Mouse (Mus musculus) heart, adult 8-10 months (tissue): Measurements from ENCODE around the gene Znrf2. TPM values are rescaled to one million over a fixed set of nuclear protein-coding genes. Genes with fewer than 3 reads are reported as not detected.
A peak's percentile ranks its signal among the peaks of the same experiment; 100 is the strongest.
"Not testable (repeated sequence)": the region's sequence is repeated elsewhere in the genome, so short reads cannot be mapped to it uniquely, and the experiment has no call there.

ENCODE experiments used
- DNase-seq: peaks from one replicate; pipeline ENCODE4 v3.0.0; 2022; ENCODE audit warnings: low spot score
- total RNA-seq, 4 experiments: library from RNA; stranded (reverse); gene quantifications; 2 replicates each; pipeline ENCODE4 v1.2.4; 2022

The Znrf2 gene
- total RNA-seq, 4 experiments from 2014 or later, result 18.0 to 23.9 (median 19.8) TPM

DNA sequence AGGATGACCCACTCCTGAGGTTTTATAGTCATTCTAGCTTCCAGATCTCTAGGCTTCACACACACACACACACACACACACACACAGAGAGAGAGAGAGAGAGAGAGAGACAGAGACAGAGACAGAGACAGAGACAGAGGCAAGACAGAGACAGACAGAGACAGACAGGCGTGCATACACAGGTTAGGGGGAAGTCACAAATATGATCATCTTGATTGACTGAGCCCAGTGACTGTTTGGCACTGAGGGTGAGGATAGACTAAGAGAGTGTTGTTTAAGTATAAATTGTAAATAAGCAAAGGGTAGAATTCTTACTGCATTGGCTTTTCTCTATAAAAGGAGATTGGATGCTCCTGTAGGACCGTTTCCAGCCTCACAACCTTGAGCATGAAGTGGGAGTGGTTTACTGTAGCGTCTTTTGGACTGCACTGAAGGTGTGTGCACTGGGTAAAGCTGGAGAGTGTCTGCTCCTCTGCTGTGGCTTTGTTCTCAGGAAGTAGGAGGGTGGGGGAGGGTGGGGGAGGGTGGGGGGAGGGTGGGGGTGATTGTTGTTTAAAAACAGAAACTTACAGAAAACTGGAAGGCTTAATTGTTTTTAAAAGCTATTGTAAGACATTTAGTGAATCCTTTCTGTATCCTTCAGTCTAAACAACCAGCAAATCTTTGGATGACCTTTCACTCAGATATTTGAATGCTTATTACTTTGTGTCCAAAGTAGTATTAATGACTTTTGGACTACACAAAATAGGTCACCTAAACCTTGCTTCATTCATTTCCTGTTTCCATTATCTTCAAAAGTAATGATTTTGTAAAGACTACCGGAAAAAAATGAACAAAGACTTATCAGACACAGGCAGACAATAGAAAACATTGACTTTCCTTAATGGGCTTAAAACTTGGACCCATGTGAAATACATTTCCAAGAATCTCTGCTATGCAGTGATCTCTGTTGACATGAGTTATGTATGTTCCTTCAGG is 32.8 kb downstream of the Znrf2 start:
- no peak for DNase-seq

DNA sequence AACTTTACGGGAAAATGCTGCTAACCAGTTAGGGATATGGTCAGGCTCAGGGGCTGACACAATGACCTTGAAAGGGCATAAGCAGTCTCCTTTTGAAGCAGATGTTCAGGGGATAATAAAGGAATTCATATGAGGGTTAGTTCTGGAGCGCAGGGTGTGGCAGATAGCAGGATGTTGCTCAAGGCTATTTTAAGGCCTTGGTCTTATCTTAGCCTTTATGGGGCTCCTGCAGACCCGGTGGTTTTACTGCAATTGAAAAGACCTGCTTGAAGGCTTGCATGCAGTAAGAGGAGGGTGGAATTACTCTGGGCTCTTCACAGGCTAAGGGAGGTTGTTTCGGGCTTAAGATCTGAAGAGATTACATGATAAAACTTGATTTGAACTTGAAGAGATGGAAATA is 35.1 kb downstream of the Znrf2 start:
- DNase-seq, result no peak

DNA sequence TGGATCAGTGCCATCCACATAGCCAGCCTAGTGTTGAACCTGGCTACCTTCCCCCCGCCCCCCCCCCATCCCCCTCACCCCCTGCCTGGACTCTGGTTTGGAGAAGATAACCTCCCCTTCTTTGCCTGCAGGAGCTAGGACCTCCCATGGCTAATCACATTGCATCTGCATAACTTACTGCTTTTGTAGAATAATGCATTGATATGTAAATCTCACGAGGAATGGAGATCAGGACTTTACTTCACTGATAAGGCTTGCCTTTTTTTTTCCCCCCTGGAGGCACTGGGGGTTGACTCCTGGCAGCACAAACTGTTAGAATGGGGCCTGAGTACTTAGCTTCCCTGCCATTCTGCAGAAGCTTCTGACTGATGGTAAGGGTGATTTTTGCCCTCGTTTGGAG is 36.0 kb downstream of the Znrf2 start:
- no peak for DNase-seq

GRCm38 (mm10) chr6:54854859-54855258 is 38.1 kb downstream of the Znrf2 start:
- DNase-seq, result no peak

DNA sequence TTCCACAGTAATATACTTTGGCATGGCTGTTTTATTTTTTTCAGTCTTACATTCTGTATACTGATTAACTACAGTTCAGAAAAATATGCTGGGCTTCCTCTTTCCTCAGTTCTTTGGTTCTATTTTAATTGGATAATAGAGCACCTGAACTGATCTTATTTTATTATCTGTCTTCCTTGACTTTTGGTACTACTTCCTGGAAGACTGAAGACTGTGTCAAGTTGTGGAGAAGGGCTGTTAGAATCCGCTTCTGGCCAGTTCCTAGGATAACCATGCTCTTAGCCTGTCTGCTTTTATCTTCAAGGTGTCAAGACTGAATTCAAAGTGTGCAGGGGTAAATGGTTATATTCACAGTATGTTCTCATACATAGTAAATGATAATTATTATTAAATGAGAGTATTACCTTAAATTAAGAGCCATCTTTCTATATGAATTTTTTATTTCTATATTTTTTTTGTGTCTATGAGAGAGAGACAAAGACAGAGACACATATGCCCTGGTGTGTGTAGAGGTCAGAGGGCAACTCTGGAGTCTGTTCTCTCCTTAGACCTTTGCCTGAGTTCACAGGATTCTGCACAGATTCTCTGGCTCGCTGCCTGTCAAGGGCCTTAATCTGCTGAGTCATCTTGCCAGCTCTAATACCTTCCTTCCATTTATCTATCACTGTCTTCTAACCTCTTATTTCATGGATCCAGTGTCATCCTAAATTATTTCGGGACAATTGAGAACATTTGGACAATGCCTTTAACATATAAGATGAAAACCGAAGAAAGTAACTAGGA is 39.3 kb downstream of the Znrf2 start:
- DNase-seq, result no peak

GRCm38 (mm10) chr6:54859159-54859558 is 42.4 kb downstream of the Znrf2 start:
- DNase-seq, result not testable (repeated sequence)

- no peak for DNase-seq
These were observed 43.5 kb downstream of the Znrf2 start for GRCm38 (mm10) chr6:54860180-54860579.

DNA sequence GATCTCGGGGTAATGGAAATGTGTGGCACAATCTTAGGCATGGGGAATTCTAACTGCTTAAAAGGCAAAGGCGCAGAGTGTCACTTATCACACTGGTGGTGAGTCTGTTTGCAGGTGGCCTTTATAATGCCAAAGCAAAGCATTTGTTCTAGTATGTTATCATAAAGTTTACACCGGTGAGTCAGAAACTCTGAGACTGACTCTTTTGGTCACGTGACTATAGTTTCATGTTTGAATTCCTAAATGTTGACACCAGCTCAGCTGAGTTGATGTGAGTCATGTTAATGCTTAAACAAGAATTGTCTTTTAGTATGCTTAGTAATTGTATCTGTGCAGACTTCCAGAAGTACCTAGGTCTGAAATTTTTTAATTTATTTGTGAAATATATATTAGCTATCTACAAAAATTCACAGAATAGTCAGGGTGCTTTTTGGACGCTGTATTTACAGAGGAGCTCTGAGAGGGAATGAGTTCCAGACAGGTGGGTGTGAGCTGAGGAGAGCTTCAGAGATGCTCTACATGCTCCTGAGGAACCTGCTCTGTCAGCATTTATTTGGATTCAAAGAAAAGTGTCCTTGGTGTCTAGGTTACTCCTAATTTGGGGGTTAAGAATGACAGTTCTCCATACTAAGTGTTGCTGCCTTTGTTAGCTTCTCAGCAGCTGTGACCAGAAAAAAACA is 50.2 kb downstream of the Znrf2 start:
- no peak for DNase-seq

GRCm38 (mm10) chr6:54867411-54867745 is 50.7 kb downstream of the Znrf2 start:
- DNase-seq, result no peak

DNA sequence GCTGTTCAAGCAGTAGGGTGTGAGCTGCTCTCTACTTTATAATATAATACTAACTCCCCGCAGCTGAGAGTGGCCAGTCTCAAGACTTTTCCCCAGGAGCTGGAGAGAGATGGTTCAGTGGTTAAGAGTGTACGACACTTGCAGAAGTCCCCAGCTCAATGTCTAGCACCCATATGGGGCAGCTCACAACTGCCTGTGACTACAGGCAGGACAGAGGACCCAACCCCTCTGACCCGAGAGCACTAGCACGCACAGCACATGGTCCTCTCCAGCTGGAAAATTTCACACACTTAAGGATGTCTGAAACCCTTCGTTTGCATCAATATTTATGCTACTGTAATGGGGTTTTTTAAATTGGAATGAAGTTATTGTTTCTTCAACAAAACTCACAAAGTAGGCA is 56.3 kb downstream of the Znrf2 start:
- DNase-seq, result no peak

- no peak for DNase-seq
These were observed 60.1 kb downstream of the Znrf2 start for GRCm38 (mm10) chr6:54876782-54877181.

DNA sequence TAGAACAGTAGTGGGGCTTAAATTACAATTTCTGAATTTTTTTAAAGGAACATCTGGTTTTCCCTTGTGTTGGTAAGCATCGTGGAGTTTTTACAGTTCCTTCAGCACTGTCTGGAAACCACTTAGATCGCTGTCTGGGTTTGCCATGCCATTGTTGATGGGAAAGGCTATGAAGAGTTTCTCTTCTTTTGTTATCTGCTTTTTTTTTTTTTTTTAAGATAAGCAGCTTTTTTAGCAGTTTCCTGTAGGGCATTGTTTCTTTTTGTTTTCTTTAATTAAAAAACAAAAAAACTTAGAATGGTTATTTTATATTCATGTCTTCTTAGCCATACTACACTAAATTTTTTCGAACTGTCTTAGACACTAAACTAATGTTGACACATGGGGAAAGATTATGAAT is 60.9 kb downstream of the Znrf2 start:
- no peak for DNase-seq

- DNase-seq, result no peak
These were observed 61.8 kb downstream of the Znrf2 start for GRCm38 (mm10) chr6:54878546-54878945.

- no peak for DNase-seq
These were observed 63.4 kb downstream of the Znrf2 start for GRCm38 (mm10) chr6:54880086-54880485.

DNA sequence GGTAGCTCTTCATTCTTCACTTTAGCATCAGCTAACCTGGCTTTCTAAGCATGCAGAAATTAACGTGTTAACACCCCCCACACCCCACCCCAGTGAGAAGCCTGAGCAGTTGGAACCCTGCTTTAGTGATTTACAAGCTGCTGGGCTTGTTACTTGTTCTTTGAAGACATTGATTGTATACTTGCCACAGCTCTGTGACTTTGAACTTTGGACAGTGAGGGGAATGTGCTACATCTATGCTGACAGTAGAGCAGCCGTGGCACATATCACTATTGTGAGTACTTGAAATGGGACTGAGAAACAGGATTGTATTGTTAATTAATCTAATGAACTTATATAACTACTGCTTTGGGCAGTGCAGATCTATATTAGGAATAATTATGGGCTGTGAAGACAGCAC is 66.7 kb downstream of the Znrf2 start:
- DNase-seq, result no peak

GRCm38 (mm10) chr6:54886195-54886594 is 69.5 kb downstream of the Znrf2 start:
- DNase-seq, result no peak

GRCm38 (mm10) chr6:54890221-54890620 is 73.5 kb downstream of the Znrf2 start:
- no peak for DNase-seq

DNA sequence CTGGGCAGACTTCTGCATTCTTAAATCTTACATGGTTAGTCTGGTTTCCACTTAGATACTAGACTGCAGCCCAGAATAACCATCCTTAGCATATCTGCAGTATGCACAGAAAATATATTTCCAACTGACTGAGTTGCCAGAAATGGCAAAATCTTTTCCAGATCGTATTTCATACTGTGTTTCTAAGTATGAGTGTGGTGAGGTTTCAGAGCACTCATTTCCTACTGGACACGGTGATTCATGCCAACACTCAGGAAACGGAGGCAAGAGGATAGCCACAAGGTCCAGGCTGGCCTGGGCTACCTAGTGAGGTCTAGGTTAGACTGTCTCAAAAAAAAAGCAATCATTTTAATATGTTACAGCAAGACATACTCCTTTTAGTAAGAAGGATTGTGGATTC is 74.7 kb downstream of the Znrf2 start:
- no peak for DNase-seq

DNA sequence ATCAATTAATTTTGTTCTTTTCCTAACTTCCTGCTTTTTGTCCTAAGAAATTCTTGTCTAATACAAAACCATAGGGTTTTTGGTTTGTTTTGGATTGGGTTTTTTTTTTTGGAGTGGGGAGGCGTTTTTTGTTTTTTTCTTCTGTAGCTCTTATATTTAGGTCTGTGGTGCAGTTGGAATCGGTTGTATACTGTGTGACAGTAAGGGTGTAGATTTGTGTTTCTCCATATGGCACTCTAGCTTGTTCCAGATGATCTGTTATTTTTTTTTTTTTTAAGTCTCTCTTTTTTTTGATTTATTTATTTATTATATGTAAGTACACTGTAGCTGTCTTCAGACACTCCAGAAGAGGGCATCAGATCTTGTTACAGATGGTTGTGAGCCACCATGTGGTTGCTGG is 83.5 kb downstream of the Znrf2 start:
- DNase-seq, result no peak

- no peak for DNase-seq
These were observed 85.8 kb downstream of the Znrf2 start for GRCm38 (mm10) chr6:54902547-54902946.

DNA sequence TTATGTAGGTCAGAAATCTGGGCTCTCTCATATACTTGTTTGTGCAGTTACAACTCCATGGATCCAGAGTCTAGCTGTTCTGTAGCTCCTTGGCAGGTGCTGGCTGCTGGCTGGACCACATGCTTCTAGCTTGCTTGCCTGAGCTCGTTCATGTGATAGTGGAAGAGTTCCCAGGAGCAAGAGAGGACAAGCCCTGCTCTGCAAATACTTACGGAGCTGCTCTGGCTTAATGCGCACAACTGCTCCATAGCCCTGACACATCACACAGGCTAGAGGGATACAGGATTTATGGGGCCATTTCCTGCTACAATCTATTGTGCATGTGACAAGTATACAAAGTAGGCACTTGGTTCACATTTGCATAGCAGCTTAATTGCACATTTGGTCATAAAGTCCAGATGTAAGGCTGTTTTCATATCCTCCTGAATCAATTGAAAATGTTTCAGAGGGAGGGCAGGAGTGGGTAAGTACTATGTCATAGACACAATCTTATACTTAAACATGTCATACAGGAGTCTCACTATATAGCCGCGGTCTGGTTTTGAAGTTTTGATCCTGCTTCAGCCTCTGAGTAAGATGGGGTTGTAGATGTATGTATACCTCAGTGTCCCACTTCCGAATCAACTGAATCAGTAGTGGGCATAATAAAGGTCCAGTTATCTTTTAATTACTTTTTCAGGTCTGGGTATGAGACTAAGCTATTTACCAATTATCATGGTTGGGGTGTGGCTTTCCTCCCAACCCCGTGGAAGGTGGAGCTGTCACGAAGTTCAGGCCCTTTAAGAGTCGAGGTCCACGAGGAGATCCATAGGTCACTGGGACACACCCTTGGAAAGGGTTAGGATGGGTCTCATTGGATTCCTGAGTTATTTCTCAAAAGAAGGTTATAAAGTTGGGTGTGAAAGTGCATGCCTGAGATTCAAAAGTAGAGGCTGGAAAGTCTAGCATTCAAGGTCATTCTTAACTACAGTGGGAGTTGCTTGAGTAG is 89.6 kb downstream of the Znrf2 start:
- DNase-seq, result peak; percentile 56
